Mouse (Mus musculus) adrenal gland, postnatal 14 days (tissue): ENCODE data around the gene Wdr17. TPM values are rescaled to one million over a fixed set of nuclear protein-coding genes. Genes with fewer than 3 reads are reported as not detected.
"Not testable (repeated sequence)": the region's sequence is repeated elsewhere in the genome, so short reads cannot be mapped to it uniquely, and the experiment has no call there.

Experiments
- DNase-seq: peaks from one replicate; pipeline ENCODE4 v3.0.0; 2021; ENCODE audit warnings: mixed read lengths
- total RNA-seq: library from RNA; stranded (reverse); gene quantifications from 2 replicates; pipeline ENCODE4 v1.2.3, GENCODE M21; 2021

Wdr17 gene
- total RNA-seq, 1 experiment from 2014 or later, result not detected

DNA sequence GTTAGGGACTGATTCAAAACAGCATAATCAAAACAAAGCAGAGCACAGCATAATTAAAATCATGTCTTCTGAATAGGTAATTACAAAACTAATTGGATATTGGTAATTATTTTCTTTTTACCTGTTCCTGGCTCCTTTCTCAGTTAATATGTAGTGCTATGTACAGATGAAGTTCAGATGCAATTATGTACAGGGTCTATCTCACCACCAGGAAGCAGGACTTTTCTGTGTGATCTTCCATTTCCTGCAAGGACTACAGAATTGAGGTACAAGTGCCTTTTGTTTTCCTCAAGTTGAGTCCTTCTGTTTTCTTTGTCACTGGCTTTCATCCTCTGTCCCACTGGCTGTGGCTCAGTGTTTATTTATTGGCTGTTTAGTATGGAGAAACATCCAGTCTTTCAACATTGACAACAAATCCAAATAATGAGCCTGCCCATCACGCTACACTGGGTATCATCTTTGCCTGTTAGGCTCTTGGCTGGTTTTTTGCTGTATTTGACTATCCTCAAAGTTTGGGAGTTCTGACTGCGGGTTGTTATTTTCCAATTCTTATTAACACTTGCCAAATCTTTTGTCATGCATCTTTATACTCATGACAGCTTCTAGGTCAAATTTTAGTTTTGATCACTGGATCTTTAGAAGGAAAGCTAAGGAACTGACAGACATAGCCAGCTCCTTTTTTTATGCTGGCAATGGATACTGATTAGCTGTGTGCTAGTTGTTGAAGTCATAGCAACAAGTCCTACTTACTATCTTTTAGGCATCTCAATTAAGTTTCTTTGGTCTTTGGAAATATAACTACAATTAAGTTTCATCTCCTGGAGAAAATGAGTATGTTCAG is 94.9 kb downstream of the Wdr17 start:
- DNase-seq, result no peak

DNA sequence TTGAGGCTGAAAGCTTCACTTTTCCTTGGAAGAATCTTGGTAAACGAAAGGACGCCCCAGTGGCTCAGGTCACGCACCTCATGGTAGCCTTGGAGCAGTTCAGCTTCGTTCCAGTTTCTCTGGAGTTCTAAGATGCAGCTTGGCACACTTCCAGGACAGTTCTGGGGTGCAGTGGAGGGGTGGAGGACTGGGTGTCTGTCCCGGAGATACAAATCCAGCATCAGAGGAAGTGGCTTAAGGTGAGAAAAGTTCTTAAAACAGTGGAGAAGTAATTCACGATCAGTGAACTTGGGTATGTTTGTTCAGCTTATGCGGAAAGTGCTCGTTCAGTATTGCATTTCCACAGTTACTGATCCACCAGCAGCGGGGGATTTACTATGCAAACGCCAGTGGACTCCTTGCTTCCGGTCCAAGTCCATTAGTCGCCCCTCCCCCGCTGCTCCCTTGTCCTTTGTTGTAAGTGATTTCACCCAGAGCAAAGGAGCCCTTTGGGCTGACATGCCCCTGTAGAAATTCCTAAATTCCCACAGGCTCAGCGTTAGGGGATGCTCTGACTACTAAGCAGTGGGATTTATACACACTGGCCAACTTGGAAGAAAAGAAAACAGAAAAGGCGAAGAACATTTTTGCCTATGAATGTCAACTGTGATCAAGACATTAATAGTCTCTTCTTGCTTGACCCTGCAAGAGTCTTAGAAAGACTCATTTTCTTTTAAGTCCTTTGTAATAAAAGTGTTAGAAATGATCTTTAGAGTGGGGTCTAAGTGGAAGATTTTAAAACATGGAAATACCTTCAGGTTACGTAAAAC is 106.6 kb downstream of the Wdr17 start:
- peak; percentile 21 for DNase-seq

DNA sequence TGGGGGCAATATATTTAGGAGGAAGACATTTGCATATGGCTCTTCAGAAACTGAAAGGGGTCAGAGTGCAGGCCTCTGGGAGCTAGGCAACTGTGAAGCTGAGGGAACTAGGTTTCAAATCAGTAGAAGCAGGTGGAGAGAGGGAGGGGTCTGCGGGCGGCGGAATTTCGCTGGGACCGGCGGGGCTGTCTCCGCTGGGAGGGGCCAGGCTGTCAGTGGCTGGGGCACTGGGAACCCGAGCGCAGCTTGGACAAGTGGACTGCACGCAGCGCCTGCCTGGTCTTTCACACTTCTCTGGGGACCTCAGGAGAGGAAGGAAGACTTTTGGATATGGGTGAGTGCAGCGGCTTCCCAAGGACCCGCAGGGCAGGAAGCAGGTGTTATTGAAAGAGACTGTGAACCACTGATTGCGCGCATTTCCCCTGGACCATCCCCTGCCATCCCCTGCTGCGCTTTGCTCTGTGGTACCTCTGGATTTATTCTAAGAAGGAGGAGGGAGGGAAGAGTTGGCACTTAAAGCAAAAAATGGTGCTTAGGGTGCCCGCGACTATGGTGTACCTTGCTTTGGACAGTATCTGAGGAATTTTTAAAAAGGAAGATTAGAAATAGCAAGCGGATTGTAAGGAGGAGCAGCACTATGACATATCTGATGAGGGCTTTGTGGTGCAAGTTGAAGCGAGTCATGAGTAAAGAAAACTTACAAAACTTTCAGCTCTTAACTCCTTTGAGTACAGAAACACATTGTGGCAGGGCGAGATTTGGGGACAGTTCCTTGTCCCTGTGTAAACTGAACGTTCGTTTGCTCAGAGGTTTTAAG is 107.5 kb downstream of the Wdr17 start:
- DNase-seq, result peak; percentile 23

DNA sequence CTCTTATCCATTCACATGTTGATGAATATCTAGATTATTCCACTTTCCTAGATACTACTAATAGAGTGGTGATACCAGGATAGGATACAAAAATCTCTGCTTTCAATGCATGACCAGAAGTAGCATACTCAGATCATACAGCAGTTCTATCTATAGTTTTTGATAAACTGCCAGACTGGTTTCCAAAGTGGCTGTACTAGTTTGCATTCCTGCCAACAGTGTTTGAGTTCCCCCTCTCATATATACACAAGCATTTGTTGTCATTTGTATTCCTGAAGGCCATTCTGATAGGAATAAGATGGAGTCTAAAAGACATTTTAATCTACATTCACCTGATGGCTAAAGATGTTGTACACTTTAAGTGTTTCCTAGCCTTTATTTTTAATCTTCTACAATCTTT is 110.0 kb downstream of the Wdr17 start:
- no peak for DNase-seq

DNA sequence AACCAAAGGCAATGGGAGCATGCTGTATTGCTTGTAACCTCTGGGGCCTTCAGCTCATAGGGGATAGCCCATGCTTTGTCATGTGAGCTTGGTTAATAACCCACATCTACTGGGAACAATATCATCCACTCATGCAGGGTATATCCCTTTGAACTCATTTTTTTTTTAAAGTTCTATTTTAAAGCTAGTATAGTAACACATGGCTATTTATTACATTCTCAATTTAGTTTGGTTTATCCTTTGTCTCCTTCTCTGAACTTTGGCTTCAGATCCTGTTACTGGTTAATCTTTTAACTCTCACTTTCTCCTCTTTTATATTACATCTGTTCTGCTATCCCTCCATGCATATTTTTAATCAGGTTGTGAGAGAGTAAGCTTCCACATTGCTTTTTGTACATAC is 110.7 kb downstream of the Wdr17 start:
- DNase-seq, result no peak

DNA sequence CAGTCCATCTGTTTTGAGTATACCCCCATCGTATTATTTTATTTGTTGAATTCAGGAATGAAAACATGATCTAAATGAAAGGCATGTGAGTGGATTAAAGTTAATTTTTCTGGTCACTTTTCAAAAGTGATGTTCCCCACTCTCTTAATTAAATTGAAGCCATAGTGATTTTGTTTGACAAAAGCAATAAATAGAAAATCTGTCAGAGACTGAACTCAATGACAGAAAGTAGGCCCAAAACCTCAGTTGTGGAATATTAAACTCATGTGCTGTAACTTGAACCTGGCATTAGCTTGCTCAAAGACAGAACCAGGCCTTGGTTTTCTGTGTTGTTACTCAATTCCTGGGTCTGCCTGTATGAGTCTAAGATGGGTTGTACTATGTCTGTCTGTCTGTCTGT is 129.3 kb downstream of the Wdr17 start:
- DNase-seq, result no peak

DNA sequence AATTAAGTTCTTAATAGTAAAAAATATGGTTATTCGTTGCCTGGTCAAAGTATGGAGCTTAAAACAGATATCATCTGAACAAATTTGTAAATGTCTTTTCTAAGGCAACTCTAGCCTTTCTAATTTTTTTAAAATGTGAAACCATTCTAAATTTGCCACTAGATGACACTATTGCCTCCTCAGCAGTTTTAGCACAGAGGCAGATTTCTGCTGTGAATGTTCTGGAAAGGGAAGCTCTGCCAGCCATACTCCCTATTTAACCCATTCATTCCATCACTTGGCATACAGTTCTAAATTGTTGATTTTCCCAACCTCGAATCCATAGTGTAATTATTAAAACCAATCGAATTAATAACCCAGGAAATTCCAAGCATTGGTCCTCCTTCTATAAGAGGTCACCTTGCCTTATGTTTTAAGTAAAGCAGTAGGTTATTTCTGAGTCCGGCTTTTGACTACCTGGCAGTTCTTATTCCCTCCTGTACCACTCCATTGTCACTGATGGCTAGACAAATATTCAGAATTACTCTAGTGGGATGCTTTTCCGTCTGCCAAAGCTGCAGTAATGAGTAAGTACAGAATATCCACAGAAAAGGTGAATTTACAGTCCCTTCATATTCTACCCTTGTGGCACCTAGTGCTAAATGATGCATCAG is 150.2 kb downstream of the Wdr17 start:
- no peak for DNase-seq

DNA sequence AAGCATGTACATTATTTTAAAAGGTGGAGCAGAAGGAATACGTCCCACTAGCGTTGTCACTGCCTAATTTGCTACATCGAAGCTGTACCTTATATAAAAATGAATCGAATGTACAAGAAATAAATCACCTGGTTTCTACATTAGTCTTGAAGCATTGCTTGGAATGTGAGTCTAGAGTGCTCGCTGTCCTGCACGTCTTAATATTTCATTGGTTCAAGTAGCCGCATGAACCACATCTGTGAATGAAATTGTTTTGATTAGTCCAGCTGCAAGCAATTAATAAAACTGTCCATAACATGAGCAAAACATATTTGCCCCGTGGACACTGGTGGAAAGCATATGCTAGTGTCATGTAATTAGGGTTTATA is 162.3 kb downstream of the Wdr17 start:
- DNase-seq, result no peak

DNA sequence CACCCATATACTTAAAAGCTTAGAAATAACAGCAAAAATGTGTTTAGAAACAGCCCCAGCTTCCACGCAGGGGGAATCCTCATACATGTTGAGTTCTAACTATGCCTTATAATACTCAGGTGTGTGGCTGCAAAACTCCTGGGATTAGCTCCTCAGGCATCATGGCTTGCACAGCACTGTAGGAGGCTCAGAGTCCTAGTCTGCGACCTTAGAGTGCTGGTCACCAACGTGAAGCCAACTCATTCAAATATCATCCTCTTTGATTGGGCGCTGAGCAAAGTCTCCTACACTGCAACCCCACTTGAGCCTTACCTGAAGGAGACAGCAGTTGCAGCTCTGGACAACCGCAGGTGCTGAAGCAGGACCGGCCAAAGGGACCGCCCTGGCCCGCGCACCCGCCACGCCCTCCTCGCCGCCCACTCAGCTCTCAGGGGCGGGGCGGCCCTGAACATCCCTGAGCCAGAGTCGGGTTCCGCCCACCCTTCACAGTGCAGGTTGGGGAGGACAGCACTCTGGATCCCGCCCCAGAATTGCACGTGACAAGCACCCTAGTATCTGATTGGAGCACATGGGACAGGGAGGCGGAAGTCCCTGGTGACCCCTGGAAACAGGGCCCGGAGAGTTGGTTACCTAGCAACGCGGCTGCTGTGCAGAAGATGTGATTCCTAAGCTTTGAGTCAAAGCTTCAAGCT is 162.9 kb downstream of the Wdr17 start:
- DNase-seq, result peak; percentile 88

DNA sequence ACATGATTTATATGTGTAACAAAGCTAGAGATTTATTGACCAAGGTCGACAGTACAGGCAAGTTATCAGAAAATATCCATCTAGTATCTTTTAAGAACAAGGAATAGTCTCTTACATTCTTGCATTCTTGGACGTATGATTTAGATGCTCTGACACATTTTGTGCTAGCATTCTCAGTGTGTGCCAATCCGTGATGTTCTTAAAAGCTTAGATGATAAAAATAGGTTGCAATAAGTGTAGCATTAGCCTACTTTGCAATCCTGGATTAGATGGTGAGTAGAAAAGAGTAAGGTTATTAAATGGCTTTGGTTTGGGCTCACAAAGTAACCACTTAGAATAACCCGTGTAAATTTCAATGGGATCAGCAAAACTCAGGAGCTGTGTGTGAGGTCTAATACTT is 168.5 kb downstream of the Wdr17 start:
- DNase-seq, result no peak

DNA sequence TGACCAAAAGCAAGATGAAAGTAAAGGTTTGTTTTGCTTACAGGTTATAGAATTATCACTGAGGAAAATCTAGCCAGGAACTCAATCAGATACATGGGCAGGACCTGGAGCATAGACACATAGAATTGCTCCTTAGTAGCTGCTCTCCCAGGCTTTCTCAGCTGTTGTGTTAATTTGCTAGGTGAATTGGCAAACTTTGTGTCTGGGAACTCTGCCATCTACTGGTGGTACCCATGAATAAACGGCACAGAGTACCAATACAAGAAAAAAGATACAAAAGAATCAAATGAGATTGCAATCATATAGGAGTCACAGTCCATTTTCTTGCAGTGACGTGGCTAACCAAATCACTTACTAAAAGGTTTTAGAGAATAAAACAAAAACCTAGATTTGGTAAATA is 181.2 kb downstream of the Wdr17 start:
- DNase-seq, result no peak

DNA sequence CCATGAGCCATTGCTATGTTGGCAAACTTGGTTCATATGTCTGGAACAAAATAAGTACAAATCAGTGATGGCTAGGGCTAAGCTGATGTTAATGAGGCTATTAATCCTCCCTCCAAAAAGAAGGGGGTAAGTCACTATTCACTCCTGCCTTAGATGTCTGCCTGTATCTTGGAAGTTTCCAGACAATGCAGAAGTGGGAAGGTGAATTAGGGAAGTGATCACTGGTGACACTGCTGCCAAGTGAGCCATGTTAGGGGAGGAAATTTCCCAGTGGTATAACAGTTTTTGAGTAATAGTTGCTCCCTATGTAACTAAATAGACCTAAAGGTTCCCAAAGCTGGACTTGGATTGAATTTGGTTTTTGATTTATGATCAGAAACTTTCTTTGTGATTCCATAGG is 215.2 kb downstream of the Wdr17 start:
- DNase-seq, result no peak

DNA sequence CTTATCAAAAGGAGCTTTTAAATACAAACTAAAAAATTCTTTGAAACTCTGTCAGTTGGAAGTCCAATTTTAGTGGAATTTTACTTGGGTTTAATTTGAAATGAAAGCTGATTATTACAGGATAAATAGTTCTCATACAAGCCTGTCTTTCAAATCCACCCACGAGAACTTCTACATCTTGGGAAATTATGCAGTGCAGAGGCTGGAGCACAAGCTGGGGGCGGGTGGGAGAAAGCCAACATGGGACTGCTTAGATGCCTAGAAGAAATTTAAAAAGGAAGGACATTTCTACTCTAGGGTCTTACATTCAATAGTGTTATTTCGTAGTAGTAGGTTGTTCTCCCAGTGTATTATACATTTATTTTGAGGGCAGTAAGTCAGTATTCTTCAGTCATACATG is 219.2 kb downstream of the Wdr17 start:
- no peak for DNase-seq

DNA sequence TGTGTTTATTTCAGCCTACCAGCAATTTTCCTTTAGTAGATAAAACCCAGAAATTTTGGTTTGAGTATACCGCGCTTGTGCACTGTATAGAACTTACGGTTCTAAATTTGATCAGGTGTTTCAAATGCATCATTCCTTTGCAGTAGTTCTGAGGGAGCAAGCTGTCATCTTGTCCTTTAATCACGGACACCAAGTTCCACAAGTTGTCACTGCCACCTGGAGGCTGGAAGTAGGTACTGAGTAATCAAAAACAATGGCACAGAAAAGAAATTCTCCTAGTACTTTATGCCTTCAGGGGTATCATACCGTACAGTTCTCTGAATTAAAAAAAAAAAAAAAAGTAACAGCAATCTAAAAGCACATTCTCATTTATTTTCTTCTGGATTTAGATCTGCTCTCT is 226.3 kb downstream of the Wdr17 start:
- DNase-seq, result peak; percentile 64

DNA sequence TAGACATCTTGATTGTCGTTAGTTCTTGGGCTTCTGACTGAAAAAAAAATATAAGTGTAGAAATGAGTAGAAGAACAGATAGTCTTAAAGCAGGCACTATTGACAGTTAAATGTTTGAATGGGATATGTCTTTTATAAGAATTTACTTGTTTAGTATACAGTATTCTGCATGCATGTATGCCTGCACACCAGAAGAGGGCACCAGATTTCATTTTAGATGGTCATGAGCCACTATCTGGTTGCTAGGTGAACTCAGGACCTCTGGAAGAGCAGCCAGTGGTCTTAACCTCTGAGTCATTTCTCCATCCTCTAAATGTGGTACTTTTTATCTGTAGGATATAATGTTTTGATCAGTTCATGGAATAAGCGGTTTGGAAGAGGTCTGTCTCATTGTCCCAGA is 227.3 kb downstream of the Wdr17 start:
- no peak for DNase-seq

DNA sequence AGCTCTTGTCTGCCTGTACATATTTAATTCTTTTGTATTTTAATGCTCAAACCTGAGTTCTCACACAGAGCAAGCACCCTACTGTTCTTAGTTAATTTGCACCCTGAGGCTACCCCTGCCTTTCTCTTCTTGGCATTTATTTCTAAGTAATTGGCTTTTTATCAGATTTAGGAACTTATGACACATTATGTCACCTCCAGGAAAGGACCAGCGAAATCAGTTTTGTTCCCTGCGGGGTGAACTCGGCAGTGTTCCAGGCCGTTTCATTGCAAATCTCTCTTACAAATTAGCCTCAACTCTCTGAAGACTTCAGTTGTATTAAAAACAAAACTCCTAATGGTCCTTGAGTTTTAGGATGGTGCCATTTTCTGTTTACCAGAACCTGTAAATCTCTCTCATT is 248.3 kb downstream of the Wdr17 start:
- peak; percentile 42 for DNase-seq

DNA sequence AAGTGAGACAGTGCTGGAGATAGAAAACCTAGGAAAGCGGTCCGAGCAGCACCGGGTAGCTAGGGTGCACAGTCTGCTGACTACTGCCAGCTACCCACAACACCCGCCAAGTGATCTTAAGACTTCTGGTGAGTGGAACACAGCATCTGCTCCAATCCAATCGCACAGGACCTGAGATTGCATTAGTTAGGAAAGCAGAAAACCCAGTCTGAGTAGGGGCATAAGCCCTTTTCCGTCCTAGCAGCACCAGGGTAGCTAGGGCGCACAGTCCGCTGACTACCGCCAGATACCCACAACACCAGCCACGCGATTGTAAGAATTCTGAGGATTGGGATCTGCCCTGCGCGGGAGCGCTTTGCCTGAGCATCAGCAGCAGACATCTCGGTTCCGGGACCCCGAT is 270.3 kb downstream of the Wdr17 start:
- DNase-seq, result not testable (repeated sequence)

DNA sequence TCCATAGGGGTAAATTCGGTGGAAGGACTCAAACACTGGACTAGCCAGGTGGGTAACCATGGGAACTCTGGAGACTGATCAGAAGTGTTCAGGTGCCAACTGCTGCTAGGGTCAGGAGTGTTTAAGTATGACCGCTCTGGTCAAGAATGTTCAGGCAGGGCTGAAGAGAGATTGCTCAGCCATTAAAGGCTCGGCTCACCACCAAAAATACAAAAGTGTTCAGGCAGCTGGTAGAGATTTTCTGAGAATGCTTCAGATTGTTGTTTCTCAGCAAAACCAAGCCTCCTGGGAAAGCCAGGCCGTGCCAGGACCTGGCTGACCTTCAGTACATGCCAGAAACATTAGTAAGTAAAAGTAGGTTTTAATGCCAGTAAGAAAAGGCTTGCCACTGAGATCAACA is 276.7 kb downstream of the Wdr17 start:
- DNase-seq, result peak; percentile 79

DNA sequence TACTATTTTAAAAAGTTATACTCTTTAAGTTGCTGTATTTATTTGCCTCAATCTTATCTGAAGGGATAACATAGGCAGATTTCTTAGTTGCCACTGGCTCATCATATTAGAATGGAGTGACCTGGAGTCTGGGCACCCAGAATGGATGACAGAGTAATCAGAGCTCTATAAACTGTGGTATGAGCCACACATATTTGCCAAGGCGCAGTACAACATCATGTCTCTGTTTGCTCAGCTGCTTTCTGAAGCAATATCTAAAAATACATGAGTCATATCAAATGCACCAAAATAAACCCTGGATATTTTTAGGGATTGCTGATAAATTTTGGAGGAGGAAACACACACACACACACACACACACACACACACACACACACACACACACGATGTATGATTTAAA is 277.6 kb downstream of the Wdr17 start:
- DNase-seq, result peak; percentile 3

DNA sequence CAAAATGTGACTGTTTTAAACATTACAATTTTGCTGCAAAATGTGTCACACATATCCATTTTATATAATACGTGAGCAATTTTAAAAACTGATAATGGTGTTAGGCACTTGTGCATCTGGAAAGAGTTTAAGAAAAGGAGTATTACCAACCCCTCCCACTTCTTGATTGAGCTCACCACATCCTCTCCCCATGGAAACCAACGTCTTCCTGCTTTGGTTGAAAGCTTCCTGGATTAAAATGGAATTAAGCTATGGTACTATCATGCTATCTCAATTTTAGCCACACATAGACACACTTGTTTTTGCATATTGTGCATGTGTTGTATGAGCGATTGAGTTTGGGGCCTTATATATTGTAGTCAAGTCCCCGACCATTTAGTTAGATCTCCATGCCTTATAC is 283.5 kb downstream of the Wdr17 start:
- no peak for DNase-seq

DNA sequence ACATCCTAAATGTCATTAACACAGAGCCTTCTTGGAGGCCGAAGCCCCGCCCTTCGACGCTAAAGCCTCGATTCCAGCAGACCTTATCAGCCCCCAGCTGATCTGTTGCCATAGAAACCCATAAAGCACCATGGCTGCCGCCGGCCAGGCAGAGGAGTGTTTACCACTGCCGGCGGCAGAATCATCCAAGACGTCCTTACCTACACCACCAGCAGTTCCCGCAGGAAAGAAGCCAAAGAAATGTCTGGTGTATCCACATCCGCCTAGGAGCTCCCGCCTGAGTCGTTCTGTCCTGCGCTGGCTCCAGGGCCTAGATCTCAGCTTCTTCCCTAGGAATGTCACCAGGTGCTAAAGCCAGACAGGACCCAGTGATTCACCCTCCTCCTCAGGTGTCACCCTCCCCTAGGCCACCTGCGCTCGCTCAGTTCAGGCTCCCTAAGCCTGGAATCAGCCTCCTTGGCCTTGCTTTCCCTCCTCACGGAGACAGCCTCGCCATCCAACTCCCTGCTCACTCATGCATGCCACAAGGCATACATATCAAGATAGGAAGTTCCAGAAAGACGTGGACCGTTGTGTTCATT is 286.2 kb downstream of the Wdr17 start, which contains the start of gene Spata4:
Spata4 (plus strand) TSS at position 111 of the 581 bp plus-strand sequence.
- DNase-seq, result peak; percentile 78
